Mouse (Mus musculus) heart, embryonic 10.5 days (tissue): ENCODE results near the gene Cpt1a. TPM values are rescaled to one million over a fixed set of nuclear protein-coding genes. Genes with fewer than 3 reads are reported as not detected.

Source experiments
- DNase-seq: peaks from one replicate; pipeline ENCODE4 v3.0.0-alpha.2; 2017; ENCODE audit warnings: low spot score
- H3K27ac ChIP-seq: fragments of 300-500 bp; sonication (generic); 2 replicates; pipeline ENCODE4 v1.5.1; 2016; ENCODE audit warnings: mild to moderate bottlenecking
- H3K27me3 ChIP-seq: fragments of 300-500 bp; sonication (generic); 2 replicates; pipeline ENCODE4 v1.6.1; 2016; ENCODE audit warnings: mild to moderate bottlenecking; ENCODE audit not compliant: poor library complexity, insufficient read depth, severe bottlenecking
- H3K36me3 ChIP-seq: fragments of 300-500 bp; sonication (generic); 2 replicates; pipeline ENCODE4 v1.6.1; 2016; ENCODE audit warnings: mild to moderate bottlenecking, moderate library complexity
- H3K4me1 ChIP-seq: fragments of 300-500 bp; sonication (generic); 2 replicates; pipeline ENCODE4 v1.6.1; 2016; ENCODE audit warnings: mild to moderate bottlenecking
- H3K4me3 ChIP-seq: fragments of 300-500 bp; sonication (generic); 2 replicates; pipeline ENCODE4 v1.5.1; 2016; ENCODE audit warnings: mild to moderate bottlenecking, moderate library complexity
- H3K9me3 ChIP-seq: fragments of 300-500 bp; sonication (generic); 2 replicates; pipeline ENCODE4 v1.6.1; 2016; ENCODE audit warnings: mild to moderate bottlenecking, moderate library complexity
- WGBS: fragments of 180-500 bp; shearing (Covaris S2); methylation state at CpG from one replicate; pipeline ENCODE4 v1.1.7; 2016; 5-methylcytosine and 5-hydroxymethylcytosine counted together
- polyA plus RNA-seq: library from polyadenylated mRNA; unstranded; fragments of >200 nt; fragmentation: Nextera tagmentation; extraction: Ambion mirVana; gene quantifications from 2 replicates; pipeline ENCODE4 v1.2.1, GENCODE M21; 2016

Cpt1a gene
- polyA plus RNA-seq, 1 experiment from 2014 or later = 7.1 TPM

- no peak for DNase-seq
- H3K9me3 ChIP-seq = no peaks in the 10 kb centered on the region
- H3K27me3 ChIP-seq = no peaks in the 10 kb centered on the region
- H3K36me3 ChIP-seq = no peaks in the 10 kb centered on the region; the same call in 1 of the 2 replicates
- peaks cover 8% of the 10 kb centered on the region; the same call in 1 of the 2 replicates for H3K4me1 ChIP-seq
- WGBS = 79% methylated on average over 5 of the region's 5 CpGs
- no peak overlapping the region for H3K4me3 ChIP-seq
- no peak overlapping the region for H3K27ac ChIP-seq
Measured at GRCm38 (mm10) chr19:3356516-3356915, 34.4 kb downstream of the Cpt1a start.

DNA sequence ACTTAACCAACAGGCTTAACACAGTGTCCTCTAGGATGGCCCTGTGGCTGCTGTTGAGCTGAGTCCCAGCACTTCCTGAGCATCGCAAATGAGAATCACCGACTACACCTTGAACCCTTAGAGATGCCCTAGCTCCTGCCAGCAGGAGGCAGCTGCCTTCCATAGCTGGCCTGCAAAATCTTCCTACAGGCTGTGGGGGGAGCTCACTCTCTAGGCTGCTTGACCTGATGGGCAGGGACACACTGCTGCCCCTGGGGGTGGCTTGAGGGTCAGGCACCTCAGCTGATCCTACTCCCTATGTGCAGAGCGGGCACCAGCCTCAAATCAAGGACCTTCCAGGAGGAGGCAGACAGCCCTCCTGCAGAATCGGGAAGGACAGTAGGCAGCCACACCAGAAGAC, 35.5 kb downstream of the Cpt1a start:
- Histone ChIP-seq H3K36me3 (peaks cover 2% of the 10 kb centered on the region; the same call in 1 of the 2 replicates), H3K4me3 (no peak overlapping the region), H3K4me1 (peaks cover 8% of the 10 kb centered on the region; the same call in 1 of the 2 replicates), H3K27me3 (no peaks in the 10 kb centered on the region), H3K9me3 (no peaks in the 10 kb centered on the region), H3K27ac (no peak overlapping the region)
- 65% methylated on average over 4 of the region's 4 CpGs for WGBS
- DNase-seq = no peak

DNA sequence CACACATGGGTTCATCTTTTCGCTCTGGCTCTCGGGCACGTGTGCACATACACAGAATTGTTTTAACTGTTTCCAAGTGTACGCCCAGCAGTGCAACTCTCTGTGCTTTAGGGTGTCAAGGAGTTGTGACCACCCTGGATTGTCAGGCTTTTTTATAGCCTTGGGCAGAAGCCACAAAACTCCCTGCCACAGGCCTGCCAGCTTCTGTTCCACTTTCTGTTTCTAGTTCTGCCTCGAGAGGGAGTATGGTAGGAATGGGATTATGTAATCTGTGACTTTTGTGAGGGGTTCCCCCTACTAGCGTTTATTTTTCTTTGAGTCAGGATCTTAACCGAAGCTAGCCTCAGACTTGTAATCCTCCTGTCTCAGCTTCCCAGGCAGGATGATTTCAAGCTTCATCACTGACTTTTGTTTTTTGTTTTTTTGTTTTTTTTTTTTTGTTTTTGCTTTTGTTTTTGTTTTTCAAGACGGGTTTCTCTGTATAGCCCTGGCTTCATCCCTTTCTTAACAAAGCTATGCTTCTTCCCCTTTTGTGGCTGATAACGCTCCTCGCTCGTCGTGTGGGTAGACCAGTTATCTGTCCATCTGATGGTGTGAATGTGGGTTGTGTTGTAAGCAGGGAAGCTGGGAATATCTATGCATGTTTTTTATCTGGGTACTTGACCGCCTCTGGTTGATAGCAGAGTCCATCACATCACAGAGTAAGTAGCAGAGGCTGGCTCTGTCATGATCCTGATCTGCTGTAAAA, 37.9 kb downstream of the Cpt1a start:
- Histone ChIP-seq H3K27ac (no peak overlapping the region), H3K4me1 (no peaks in the 10 kb centered on the region), H3K36me3 (peaks cover 12% of the 10 kb centered on the region; the same call in 1 of the 2 replicates), H3K27me3 (no peaks in the 10 kb centered on the region), H3K9me3 (no peaks in the 10 kb centered on the region), H3K4me3 (no peak overlapping the region)
- 76% methylated on average over 13 of the region's 13 CpGs for WGBS
- no peak for DNase-seq

DNA sequence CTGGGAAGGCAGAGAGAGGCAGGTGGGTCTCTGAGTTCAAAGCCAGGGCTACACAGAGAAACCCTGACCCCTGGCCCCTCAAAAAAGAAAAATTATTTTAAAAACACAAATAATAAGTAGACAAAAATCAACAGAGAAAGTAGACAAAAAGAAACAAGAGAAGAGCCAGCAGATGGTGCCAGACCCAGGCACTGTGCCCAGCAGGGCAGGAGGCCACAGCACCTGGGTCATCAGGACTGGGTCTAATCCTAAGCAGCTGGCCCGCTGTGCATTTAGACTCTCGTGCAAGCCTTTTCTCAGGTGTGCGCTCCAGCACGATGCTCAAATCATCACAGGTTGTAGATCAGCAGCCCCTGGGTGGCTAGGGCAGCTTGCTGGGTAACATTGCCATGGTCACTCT, 41.4 kb downstream of the Cpt1a start:
- no peak overlapping the region for H3K4me3 ChIP-seq
- H3K4me1 ChIP-seq = no peaks in the 10 kb centered on the region
- H3K36me3 ChIP-seq = peaks cover 32% of the 10 kb centered on the region; the same call in 1 of the 2 replicates
- no peak overlapping the region for H3K27ac ChIP-seq
- DNase-seq = no peak
- H3K27me3 ChIP-seq = no peaks in the 10 kb centered on the region
- 86% methylated on average over 4 of the region's 4 CpGs for WGBS
- no peaks in the 10 kb centered on the region for H3K9me3 ChIP-seq

- no peak overlapping the region for H3K4me3 ChIP-seq
- 83% methylated on average over 3 of the region's 3 CpGs for WGBS
- H3K9me3 ChIP-seq = no peaks in the 10 kb centered on the region
- no peak overlapping the region for H3K27ac ChIP-seq
- H3K4me1 ChIP-seq = no peaks in the 10 kb centered on the region
- no peak for DNase-seq
- no peaks in the 10 kb centered on the region for H3K27me3 ChIP-seq
- peaks cover 37% of the 10 kb centered on the region; the same call in 1 of the 2 replicates for H3K36me3 ChIP-seq
Measured at GRCm38 (mm10) chr19:3365089-3365488, 43.0 kb downstream of the Cpt1a start.

DNA sequence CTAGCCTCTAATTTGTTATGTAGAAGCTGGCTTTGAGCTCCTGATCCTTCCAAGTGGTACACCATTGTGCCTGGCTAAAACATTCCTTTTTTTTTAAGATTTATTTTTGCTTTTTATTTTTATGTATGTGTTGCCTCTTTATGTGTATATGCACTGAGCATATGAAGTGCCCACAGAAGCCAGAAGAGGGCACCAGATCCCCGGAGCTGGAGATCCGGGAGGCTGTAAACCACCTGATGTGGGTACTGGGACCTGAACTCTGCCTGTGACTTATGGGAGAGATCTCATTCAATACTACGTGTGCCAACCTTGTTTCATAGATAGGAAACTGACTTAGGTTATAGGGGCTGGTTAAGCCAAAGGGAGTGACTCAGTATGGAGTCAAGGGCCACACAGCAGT, 46.1 kb downstream of the Cpt1a start:
- no peak overlapping the region for H3K4me3 ChIP-seq
- H3K27me3 ChIP-seq = no peaks in the 10 kb centered on the region
- H3K36me3 ChIP-seq = peaks cover 38% of the 10 kb centered on the region; the same call in 1 of the 2 replicates
- H3K4me1 ChIP-seq = no peaks in the 10 kb centered on the region
- no peaks in the 10 kb centered on the region for H3K9me3 ChIP-seq
- 84% methylated on average over 3 of the region's 3 CpGs for WGBS
- DNase-seq = no peak
- H3K27ac ChIP-seq = no peak overlapping the region

DNA sequence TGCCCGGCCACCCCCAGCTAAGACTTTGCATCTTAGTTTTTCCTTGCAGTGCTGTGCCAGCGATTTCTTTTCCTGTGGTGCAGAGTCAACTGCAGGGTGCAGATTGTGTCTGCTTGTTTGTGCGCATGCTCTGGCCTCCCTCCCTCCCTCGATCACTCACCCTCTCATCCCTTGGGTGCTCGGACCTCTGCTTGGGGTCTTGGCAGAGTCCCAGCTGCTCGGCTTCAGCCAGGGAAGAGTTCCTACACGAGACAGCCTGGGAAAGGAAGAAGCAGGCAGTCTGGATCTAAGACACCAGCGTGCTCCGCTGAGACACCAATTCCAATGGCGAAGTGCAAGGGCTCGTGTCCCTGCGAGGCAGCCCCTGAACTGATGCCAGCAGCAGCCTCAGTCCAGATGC, 51.2 kb downstream of the Cpt1a start:
- Histone ChIP-seq H3K27ac (no peak overlapping the region), H3K4me3 (no peak overlapping the region), H3K36me3 (peaks cover 22% of the 10 kb centered on the region; the same call in 1 of the 2 replicates), H3K9me3 (no peaks in the 10 kb centered on the region), H3K4me1 (no peaks in the 10 kb centered on the region; the same call in 1 of the 2 replicates), H3K27me3 (no peaks in the 10 kb centered on the region)
- WGBS = 68% methylated on average over 12 of the region's 12 CpGs
- no peak for DNase-seq

- no peaks in the 10 kb centered on the region for H3K9me3 ChIP-seq
Measured at GRCm38 (mm10) chr19:3374028-3374427, 51.9 kb downstream of the Cpt1a start.

DNA sequence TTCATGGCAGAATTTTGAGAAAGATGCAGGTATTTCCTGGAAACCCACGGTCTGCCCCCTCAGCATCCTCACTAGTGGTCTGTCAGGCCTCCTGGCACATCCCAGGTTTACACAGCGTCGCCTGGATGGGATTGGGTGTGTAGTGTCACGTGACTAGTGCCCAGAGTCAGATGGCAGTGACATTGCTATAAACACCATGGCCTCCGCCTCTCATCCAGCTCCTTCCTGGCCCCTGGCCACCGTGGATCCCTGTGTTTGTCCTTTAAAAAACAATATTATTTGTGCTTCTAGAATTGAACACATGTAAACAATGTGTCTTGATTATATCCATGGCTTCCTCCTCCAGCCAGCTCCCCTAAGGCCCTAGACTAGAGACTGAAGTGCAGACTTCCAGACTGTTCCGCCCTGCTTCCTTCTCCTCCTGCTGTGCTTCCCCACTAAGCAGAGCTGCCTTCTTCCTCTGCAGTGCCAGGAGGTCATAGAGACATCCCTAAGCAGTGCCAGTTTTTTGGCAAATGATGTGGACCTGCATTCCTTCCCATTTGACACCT, 53.9 kb downstream of the Cpt1a start:
- H3K27ac ChIP-seq = no peak overlapping the region
- H3K9me3 ChIP-seq = no peaks in the 10 kb centered on the region
- H3K4me3 ChIP-seq = no peak overlapping the region
- DNase-seq = no peak
- no peaks in the 10 kb centered on the region; the same call in 1 of the 2 replicates for H3K4me1 ChIP-seq
- 65% methylated on average over 7 of the region's 7 CpGs for WGBS
- H3K27me3 ChIP-seq = no peaks in the 10 kb centered on the region
- peaks cover 24% of the 10 kb centered on the region; the same call in 1 of the 2 replicates for H3K36me3 ChIP-seq

More at GRCm38 (mm10) chr19:3374028-3374427, 51.9 kb downstream of the Cpt1a start:
- 58% methylated on average over 2 of the region's 2 CpGs for WGBS
- H3K4me1 ChIP-seq = no peaks in the 10 kb centered on the region; the same call in 1 of the 2 replicates
- no peaks in the 10 kb centered on the region for H3K27me3 ChIP-seq
- H3K27ac ChIP-seq = no peak overlapping the region
- DNase-seq = no peak
- H3K36me3 ChIP-seq = peaks cover 19% of the 10 kb centered on the region; the same call in 1 of the 2 replicates
- H3K4me3 ChIP-seq = no peak overlapping the region

DNA sequence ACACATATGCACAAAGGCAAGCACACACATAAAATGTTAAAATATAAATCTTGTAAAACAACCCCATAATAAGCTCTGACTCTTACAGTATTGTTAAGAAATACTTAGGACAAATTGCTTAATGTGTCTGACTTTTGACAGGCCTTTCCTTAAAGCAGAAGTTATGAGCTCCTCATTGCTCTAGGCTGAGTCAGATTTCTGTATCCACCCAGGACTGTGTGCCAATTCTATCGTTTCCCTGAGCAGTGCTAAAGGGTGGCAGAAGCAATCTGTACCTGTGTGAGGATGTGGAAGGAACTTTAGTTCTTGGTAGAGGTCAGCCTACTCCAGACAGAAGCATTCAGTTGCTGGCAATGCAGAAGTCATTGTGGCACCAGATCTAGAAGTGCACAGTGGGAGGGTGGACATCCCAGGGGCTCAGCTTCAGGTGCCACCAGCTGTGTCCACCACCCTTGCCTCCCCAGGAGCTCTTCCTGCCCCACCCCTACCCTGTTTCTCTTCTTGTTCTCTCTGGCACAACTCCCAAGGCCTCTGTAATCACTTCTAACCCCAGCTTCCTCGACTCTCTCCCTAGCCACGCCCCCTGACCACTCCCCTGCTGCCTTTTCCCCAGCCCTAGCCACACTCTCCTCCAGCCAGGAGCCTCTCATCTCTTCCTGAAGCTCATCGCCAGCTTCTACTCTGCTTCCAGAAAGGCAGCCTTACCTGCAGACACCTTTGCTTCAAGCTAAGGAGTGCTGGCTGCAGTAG, 55.0 kb downstream of the Cpt1a start:
- Histone ChIP-seq H3K27me3 (no peaks in the 10 kb centered on the region), H3K36me3 (peaks cover 29% of the 10 kb centered on the region; the same call in 1 of the 2 replicates), H3K9me3 (no peaks in the 10 kb centered on the region), H3K4me1 (no peaks in the 10 kb centered on the region; the same call in 1 of the 2 replicates), H3K4me3 (no peak overlapping the region), H3K27ac (no peak overlapping the region)
- no peak for DNase-seq
- WGBS = 29% methylated on average over 4 of the region's 4 CpGs

GRCm38 (mm10) chr19:3378614-3379013, 56.5 kb downstream of the Cpt1a start:
- 95% methylated on average over 3 of the region's 3 CpGs for WGBS
- Histone ChIP-seq H3K4me3 (no peak overlapping the region), H3K27ac (no peak overlapping the region), H3K36me3 (peaks cover 24% of the 10 kb centered on the region; the same call in 1 of the 2 replicates), H3K27me3 (no peaks in the 10 kb centered on the region), H3K4me1 (no peaks in the 10 kb centered on the region; the same call in 1 of the 2 replicates), H3K9me3 (no peaks in the 10 kb centered on the region)
- no peak for DNase-seq

GRCm38 (mm10) chr19:3388061-3388460, 65.9 kb downstream of the Cpt1a start:
- H3K9me3 ChIP-seq = peaks cover 3% of the 10 kb centered on the region; the same call in 1 of the 2 replicates
- WGBS = 59% methylated on average over 6 of the region's 6 CpGs
- H3K27me3 ChIP-seq = 0 out of 2 replicates have a peak, but pooled peaks cover 3% of the 10 kb centered on the region
- peaks cover 7% of the 10 kb centered on the region; the same call in 1 of the 2 replicates for H3K36me3 ChIP-seq
- no peak for DNase-seq
- peaks cover 23% of the 10 kb centered on the region for H3K4me1 ChIP-seq
- H3K27ac ChIP-seq = no peak overlapping the region
- H3K4me3 ChIP-seq = no peak overlapping the region
